Mouse (Mus musculus): ENCODE results near the gene Stox2.

The Stox2 gene

GRCm38 (mm10) chr8:47173823-47174222, 272.3 kb downstream of the Stox2 start:
- no peak for DNase-seq

- no peak for DNase-seq
Measured at GRCm38 (mm10) chr8:47172848-47173247, 273.3 kb downstream of the Stox2 start.

DNA sequence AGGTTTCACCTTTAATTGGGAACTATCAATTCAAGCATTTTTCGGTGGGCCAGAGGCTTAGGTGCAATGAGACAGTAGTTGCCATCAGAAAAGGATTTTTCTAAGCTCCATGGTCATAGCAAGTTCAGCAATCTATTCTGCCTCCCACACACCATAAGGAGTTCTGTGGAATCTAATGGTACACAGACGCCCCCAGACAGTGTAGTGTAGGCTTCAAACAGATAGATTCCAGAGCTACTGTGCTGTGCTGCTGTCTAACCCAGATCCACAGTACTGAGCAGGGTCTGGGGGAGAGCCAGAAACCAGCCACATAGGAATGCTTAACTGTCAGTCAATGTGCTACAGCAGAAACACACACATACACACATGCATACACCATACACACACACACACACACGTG, 285.5 kb downstream of the Stox2 start:
- DNase-seq, result no peak

- no peak for DNase-seq
Measured at GRCm38 (mm10) chr8:47154521-47154920, 291.6 kb downstream of the Stox2 start.

GRCm38 (mm10) chr8:47145258-47145657, 300.9 kb downstream of the Stox2 start:
- no peak for DNase-seq

DNA sequence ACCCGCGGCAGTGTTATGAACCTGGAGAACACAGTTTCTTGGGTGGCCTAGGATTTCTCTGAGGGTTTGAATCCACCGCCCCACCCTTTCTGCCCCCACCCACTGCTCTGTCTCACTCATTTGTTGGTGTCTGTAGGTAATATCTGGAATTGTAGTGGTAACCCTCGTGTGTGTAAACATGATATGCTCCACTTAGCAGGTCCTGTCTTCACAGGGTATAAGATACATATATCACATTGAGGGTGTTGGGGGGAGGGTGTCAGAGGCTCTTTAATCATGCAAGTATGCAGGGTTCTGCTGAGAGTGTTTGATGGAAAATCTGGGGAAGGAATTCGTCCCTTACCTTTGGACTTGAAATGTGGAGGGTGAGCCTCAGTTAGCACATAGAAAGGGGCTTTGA, 310.1 kb downstream of the Stox2 start:
- DNase-seq, result no peak

GRCm38 (mm10) chr8:47135586-47135985, 310.6 kb downstream of the Stox2 start:
- no peak for DNase-seq

- no peak for DNase-seq
Measured at GRCm38 (mm10) chr8:47134736-47135135, 311.4 kb downstream of the Stox2 start.

- no peak for DNase-seq
Measured at GRCm38 (mm10) chr8:47133381-47133780, 312.8 kb downstream of the Stox2 start.
